1 mouse cellular context compared by ENCODE assay signal in the genomic region with DNA sequence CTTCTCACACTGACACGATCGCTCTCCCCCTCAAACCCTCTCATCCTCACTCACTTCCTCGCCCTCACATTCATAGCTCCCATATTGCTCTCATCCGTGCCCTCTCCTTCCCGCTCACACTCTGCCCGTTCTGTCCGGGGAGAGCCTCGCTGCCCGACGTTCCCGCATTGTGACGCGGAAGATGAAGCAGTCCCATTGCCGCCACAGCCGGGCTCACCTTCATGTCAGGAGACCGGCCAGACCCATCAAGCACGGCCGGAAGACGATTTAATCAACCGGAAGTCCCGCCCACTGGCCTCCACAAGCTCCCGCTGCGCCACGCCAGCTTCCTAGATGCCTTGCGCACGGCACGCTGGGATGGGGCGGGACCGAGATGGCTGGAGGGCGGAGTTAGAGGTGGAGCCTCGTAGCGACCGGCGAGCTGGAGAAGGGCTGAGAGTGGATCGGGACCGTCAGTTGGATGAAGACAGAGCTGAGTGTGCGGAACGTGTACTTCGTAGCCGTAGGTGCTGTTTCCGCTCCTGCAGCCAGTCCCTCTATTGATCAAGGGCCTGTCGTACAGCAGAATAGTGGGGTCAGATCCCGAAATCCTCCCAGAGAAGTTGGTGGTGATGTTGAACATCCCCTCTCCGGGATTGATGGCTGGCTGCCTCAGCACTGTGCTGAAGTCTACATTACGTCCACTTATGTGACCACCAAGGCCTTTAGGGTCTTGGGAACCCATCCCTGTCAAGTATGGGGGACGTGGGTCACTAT.
TF ChIP-seq lines count a peak whose summit lies in the region.

A gene (minus strand): TSS at position 302 of the 756 bp plus-strand sequence.

TF ChIP-seq in CH12.LX, 34 proteins besides CTCF, POLR2A, EP300 and RAD21 (continued from another document):
- TF ChIP-seq ZKSCAN1 (IDR thresholded peaks at IDR 0.05; ENCODE audit: borderline replicate concordance, low read depth, low read length) (no peak), NELFE (IDR thresholded peaks at IDR 0.05; ENCODE audit: low read depth, low read length) (peak; percentile 87), TBP (conservative IDR thresholded peaks at IDR 0.05; ENCODE audit: low read depth, low read length) (peak; percentile 37; the same call in 1 of the 2 replicates), NRF1 (IDR thresholded peaks at IDR 0.05; ENCODE audit: low read depth, low read length) (peak; percentile 84), SIN3A (IDR thresholded peaks at IDR 0.05; ENCODE audit: low read length) (peak; percentile 89), JUND (conservative IDR thresholded peaks at IDR 0.05; ENCODE audit: low read depth, low read length) (no peak), MEF2A (IDR thresholded peaks at IDR 0.05; ENCODE audit: borderline replicate concordance, low read depth, low read length) (0 out of 2 replicates have a peak, but pooled peaks have one; percentile 20), ETS1 (conservative IDR thresholded peaks at IDR 0.05; ENCODE audit: low read depth, low read length) (no peak), ZMIZ1 (IDR thresholded peaks at IDR 0.05; ENCODE audit: low read depth, low read length) (no peak; the same call in 1 of the 2 replicates), ZC3H11A (IDR thresholded peaks at IDR 0.05; ENCODE audit: low read depth, low read length) (no peak), BHLHE40 (IDR thresholded peaks at IDR 0.05; ENCODE audit: low read depth, low read length) (peak; percentile 41), KAT2A (IDR thresholded peaks at IDR 0.05; ENCODE audit: insufficient replicate concordance, low read length) (0 out of 2 replicates have a peak, but pooled peaks have one; percentile 51), MAX (IDR thresholded peaks at IDR 0.05; ENCODE audit: low read length) (no peak; the same call in 1 of the 2 replicates), PAX5 (IDR thresholded peaks at IDR 0.05; ENCODE audit: low read length) (no peak), POLR2AphosphoS2 (IDR thresholded peaks at IDR 0.05; ENCODE audit: low read depth, low read length) (peak; percentile 85), MYC (IDR thresholded peaks at IDR 0.05; ENCODE audit: low read depth, low read length) (no peak; the same call in 1 of the 2 replicates), HCFC1 (IDR thresholded peaks at IDR 0.05; ENCODE audit: low read depth, low read length) (peak; percentile 78), MAZ (IDR thresholded peaks at IDR 0.05; ENCODE audit: low read depth, low read length) (no peak)
